Mouse (Mus musculus): ENCODE data around the gene Spata1. TPM values are rescaled to one million over a fixed set of nuclear protein-coding genes. Genes with fewer than 3 reads are reported as not detected.

Spata1 gene
- polyA plus RNA-seq (2012; rRNA removed), result 8.2 and 13.8 TPM in 2 replicates
- polyA plus RNA-seq (2014; fragmentation: Nextera tagmentation; extraction: Ambion mirVana), result 6.4 and 7.0 TPM in 2 replicates

DNA sequence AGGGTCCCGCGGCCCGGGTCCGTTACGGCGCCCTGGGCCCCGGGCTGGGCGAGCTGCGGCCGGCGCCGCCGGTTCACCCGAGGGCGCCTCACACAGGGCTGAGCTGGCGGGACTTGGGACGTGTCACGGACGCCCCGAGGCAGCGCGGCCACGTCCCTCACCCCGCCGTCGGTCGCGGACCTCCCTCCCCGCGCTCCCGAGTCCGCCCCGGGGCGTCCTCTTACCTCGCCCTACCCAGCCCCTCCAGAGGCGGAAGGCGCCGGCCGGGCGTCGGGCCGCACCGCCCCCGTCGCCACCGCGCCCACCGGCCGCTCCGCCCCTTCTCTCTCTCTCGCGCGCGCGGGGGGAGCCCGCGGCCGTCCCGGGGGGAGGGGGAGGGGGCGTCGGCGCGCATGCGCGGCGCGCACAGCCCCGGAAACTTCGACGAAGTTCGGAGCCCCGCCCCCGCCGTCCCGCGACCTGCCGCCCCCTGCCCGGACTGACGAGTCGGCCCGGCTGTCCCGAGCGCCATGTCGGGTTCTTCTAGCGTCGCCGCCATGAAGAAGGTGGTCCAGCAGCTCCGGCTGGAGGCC, at the start of gene Spata1, which contains the start of gene Gng5:
Spata1 (minus strand) TSS at position 323 of the 572 bp plus-strand sequence.
Gng5 (plus strand) TSS at position 377 of the 572 bp plus-strand sequence.
- Histone ChIP-seq H3K9me3 (ENCODE audit: control insufficient read depth, low read length) (no peaks in the 10 kb centered on the region), H3K4me1 (ENCODE audit: control insufficient read depth, insufficient read depth, low read length) (peaks cover 16% of the 10 kb centered on the region), H3K4me2 (replicated peaks; ENCODE audit: low read depth, low read length, severe bottlenecking) (peak within 1 kb of the TSS; percentile 79), H3K9ac (ENCODE audit: low read depth, low read length, severe bottlenecking) (peak within 1 kb of the TSS; percentile 94), H3K27ac (replicated peaks; ENCODE audit: low read depth, low read length) (peak within 1 kb of the TSS; percentile 96), H3K4me3 (replicated peaks; ENCODE audit: low read length) (peak within 1 kb of the TSS; percentile 93), H3K27me3 (ENCODE audit: control insufficient read depth, insufficient read depth, low read length) (no peaks in the 10 kb centered on the region), H3K36me3 (ENCODE audit: control insufficient read depth, insufficient read depth, low read length) (peaks cover 14% of the 10 kb centered on the region)
- under 1% methylated on average over 27 of the region's 88 CpGs for WGBS
- ATAC-seq (ENCODE audit: low FRiP score, low read depth) (peak; percentile 92), DNase-seq (ENCODE audit: low spot score) (peak; percentile 89)
- TF ChIP-seq POLR2A (IDR thresholded peaks at IDR 0.05; ENCODE audit: borderline replicate concordance, extremely low read depth, insufficient read depth, insufficient read length), result peak; percentile 78; the same call in 1 of the 2 replicates

DNA sequence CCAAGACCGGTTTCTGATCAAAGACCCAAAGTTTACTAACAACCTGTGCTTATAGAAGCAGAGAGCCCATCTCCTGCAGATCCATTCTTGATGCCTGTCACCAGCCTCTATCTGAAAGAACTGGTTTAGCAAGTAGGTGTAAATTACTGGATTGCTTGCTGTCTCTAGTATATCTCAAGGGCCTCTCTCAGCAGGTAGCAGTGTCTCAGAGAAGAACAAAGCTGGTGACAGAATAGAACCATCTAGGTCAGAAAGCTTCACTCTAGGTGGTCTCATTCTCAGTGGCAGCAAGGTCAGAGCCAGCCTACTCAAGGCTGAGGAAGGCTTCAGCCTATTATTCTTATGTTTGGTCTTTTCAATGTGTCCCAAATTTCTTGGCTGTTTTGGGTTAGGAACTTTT, 44.1 kb upstream of the Spata1 start:
- 21% methylated on average over 1 of the region's 1 CpGs for WGBS
- ATAC-seq (ENCODE audit: low FRiP score, low read depth) (no peak), DNase-seq (ENCODE audit: low spot score) (no peak)
- no peak for TF ChIP-seq POLR2A (IDR thresholded peaks at IDR 0.05; ENCODE audit: borderline replicate concordance, extremely low read depth, insufficient read depth, insufficient read length)
- H3K4me2 ChIP-seq (replicated peaks; ENCODE audit: low read depth, low read length, severe bottlenecking), result no peak overlapping the region
- H3K27me3 ChIP-seq (ENCODE audit: control insufficient read depth, insufficient read depth, low read length), result no peaks in the 10 kb centered on the region
- no peak overlapping the region for H3K9ac ChIP-seq (ENCODE audit: low read depth, low read length, severe bottlenecking)
- no peak overlapping the region for H3K4me3 ChIP-seq (replicated peaks; ENCODE audit: low read length)
- H3K27ac ChIP-seq (replicated peaks; ENCODE audit: low read depth, low read length), result no peak overlapping the region
- H3K4me1 ChIP-seq (ENCODE audit: control insufficient read depth, insufficient read depth, low read length), result no peaks in the 10 kb centered on the region
- no peaks in the 10 kb centered on the region for H3K9me3 ChIP-seq (ENCODE audit: control insufficient read depth, low read length)
- no peaks in the 10 kb centered on the region for H3K36me3 ChIP-seq (ENCODE audit: control insufficient read depth, insufficient read depth, low read length)

DNA sequence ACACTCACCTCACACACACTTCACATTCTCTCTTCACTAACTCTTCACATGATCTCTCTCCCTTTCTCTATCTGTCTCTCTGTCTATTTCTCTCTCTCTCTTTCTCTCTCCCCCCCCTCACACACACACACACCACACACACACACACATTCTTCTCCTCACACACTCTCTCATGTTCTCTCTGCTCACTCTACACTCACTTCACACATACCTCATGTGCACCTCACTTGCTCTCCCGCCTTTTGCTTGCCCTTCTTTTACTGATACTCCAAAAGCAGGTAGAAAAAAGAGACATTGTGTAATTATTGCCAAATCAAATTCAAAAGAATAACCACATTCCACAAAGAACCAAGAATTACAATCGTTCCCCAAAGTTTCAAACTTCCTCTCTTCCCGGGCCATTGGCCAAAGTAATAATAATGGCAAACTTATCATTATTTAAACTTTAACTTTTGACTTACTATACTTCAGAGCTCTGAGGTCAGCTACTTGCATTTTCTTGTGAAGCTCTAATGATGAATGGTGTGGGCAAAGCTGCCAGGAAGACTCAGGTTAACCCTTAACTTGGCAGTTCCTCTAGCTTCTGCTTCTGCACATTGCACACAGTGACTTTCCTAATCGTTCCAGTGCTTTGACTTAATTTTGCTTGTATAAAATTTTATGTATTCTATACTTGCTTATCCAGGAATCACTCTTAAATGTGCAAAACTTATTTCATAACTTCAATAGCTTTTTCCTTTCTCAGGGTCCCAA, 41.1 kb upstream of the Spata1 start:
- no peak overlapping the region for H3K9ac ChIP-seq (ENCODE audit: low read depth, low read length, severe bottlenecking)
- DNase-seq (ENCODE audit: low spot score) (no peak), ATAC-seq (ENCODE audit: low FRiP score, low read depth) (no peak)
- no peak for TF ChIP-seq POLR2A (IDR thresholded peaks at IDR 0.05; ENCODE audit: borderline replicate concordance, extremely low read depth, insufficient read depth, insufficient read length)
- H3K36me3 ChIP-seq (ENCODE audit: control insufficient read depth, insufficient read depth, low read length), result no peaks in the 10 kb centered on the region
- WGBS, result 69% methylated on average over 4 of the region's 4 CpGs
- H3K4me2 ChIP-seq (replicated peaks; ENCODE audit: low read depth, low read length, severe bottlenecking), result no peak overlapping the region
- H3K4me1 ChIP-seq (ENCODE audit: control insufficient read depth, insufficient read depth, low read length), result no peaks in the 10 kb centered on the region
- H3K27ac ChIP-seq (replicated peaks; ENCODE audit: low read depth, low read length), result no peak overlapping the region
- no peak overlapping the region for H3K4me3 ChIP-seq (replicated peaks; ENCODE audit: low read length)
- no peaks in the 10 kb centered on the region for H3K9me3 ChIP-seq (ENCODE audit: control insufficient read depth, low read length)
- no peaks in the 10 kb centered on the region for H3K27me3 ChIP-seq (ENCODE audit: control insufficient read depth, insufficient read depth, low read length)

DNA sequence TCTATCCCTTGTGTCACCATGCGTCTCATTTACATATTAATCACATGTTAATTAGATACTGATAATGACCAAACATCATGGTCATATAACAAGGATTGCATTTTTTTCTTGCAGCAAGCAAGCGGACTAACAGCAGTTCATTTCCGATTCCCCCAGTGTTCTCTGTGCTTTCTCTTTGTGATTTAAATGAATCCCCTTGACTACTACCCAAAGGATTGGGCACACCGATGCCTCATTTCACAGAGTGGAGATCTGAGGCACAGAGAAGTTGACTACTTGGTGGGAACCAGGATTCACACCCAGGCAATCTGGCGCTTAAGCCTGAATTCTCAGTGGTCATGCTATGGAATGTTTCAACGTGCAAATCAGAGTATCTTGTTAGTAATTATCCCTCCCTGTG, 35.4 kb upstream of the Spata1 start:
- no peak for DNase-seq (ENCODE audit: low spot score)
- Histone ChIP-seq H3K9me3 (ENCODE audit: control insufficient read depth, low read length) (no peaks in the 10 kb centered on the region), H3K4me3 (replicated peaks; ENCODE audit: low read length) (no peak overlapping the region), H3K36me3 (ENCODE audit: control insufficient read depth, insufficient read depth, low read length) (no peaks in the 10 kb centered on the region), H3K27me3 (ENCODE audit: control insufficient read depth, insufficient read depth, low read length) (no peaks in the 10 kb centered on the region), H3K9ac (ENCODE audit: low read depth, low read length, severe bottlenecking) (no peak overlapping the region), H3K27ac (replicated peaks; ENCODE audit: low read depth, low read length) (no peak overlapping the region), H3K4me2 (replicated peaks; ENCODE audit: low read depth, low read length, severe bottlenecking) (no peak overlapping the region), H3K4me1 (ENCODE audit: control insufficient read depth, insufficient read depth, low read length) (no peaks in the 10 kb centered on the region)
- 62% methylated on average over 6 of the region's 6 CpGs for WGBS
- no peak for ATAC-seq (ENCODE audit: low FRiP score, low read depth)
- TF ChIP-seq POLR2A (IDR thresholded peaks at IDR 0.05; ENCODE audit: borderline replicate concordance, extremely low read depth, insufficient read depth, insufficient read length), result no peak

DNA sequence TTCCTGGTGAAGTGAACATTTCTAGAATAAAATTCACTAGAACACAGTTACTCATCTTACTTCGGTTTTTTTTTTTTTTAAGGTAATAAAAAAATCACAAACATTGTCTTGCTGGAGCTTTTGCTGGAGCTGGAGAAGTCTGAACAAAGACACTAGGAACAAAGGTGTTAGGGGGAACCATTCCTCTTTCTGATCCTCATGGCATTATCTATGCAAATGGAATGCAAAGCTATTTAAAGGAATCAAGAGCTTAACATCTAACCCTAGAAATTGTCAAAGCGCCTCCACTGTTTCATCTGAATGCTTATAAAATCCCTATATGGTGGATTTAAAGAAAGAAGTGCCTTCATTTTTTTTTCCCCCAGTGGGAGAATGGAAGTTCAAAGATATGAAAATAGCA, 28.8 kb upstream of the Spata1 start:
- Histone ChIP-seq H3K27ac (replicated peaks; ENCODE audit: low read depth, low read length) (no peak overlapping the region), H3K9me3 (ENCODE audit: control insufficient read depth, low read length) (no peaks in the 10 kb centered on the region), H3K4me3 (replicated peaks; ENCODE audit: low read length) (no peak overlapping the region), H3K4me1 (ENCODE audit: control insufficient read depth, insufficient read depth, low read length) (no peaks in the 10 kb centered on the region), H3K4me2 (replicated peaks; ENCODE audit: low read depth, low read length, severe bottlenecking) (no peak overlapping the region), H3K36me3 (ENCODE audit: control insufficient read depth, insufficient read depth, low read length) (no peaks in the 10 kb centered on the region), H3K27me3 (ENCODE audit: control insufficient read depth, insufficient read depth, low read length) (no peaks in the 10 kb centered on the region), H3K9ac (ENCODE audit: low read depth, low read length, severe bottlenecking) (no peak overlapping the region)
- ATAC-seq (ENCODE audit: low FRiP score, low read depth) (no peak), DNase-seq (ENCODE audit: low spot score) (no peak)
- WGBS, result 48% methylated on average over 2 of the region's 2 CpGs
- TF ChIP-seq POLR2A (IDR thresholded peaks at IDR 0.05; ENCODE audit: borderline replicate concordance, extremely low read depth, insufficient read depth, insufficient read length), result no peak
